Mouse (Mus musculus) C2C12 (cell line): ENCODE measurements around the gene Olfr283.

ENCODE experiments used
- CEBPB ChIP-seq: IDR thresholded peaks from one replicate; pipeline ENCODE4 v1.6.1; 2011; ENCODE audit warnings: low read depth, mild to moderate bottlenecking, control low read depth, moderate library complexity
- CTCF ChIP-seq: IDR thresholded peaks from one replicate; pipeline ENCODE4 v1.5.1; 2011; ENCODE audit not compliant: control insufficient read depth, insufficient read depth, insufficient read length
- MAX ChIP-seq: IDR thresholded peaks from one replicate; pipeline ENCODE4 v1.6.1; 2011; ENCODE audit warnings: mild to moderate bottlenecking, control low read depth
- USF1 ChIP-seq: IDR thresholded peaks from one replicate; pipeline ENCODE4 v1.6.1; 2011; ENCODE audit warnings: low read depth, mild to moderate bottlenecking, control low read depth, moderate library complexity

GRCm38 (mm10) chr15:98424753-98425152 lies 44.0 kb upstream of the Olfr283 start:
- TF ChIP-seq USF1 (no peak), CTCF (no peak), MAX (no peak), CEBPB (no peak)
